Mouse (Mus musculus) frontal cortex, adult 2 months (tissue): ENCODE data around the gene Ankfn1. TPM values are rescaled to one million over a fixed set of nuclear protein-coding genes. Genes with fewer than 3 reads are reported as not detected.
A peak's percentile ranks its signal among the peaks of the same experiment; 100 is the strongest.

Experiments
- DNase-seq, 2 experiments: peaks; one replicate each; pipeline ENCODE4 v3.0.0; 2022; ENCODE audit warnings: low spot score in 1 of 2; ENCODE audit errors: extremely low spot score in 1 of 2
- polyA plus RNA-seq: library from polyadenylated mRNA; depleted of rRNA; stranded (reverse); fragments of >200 nt; gene quantifications from 2 replicates; pipeline ENCODE4 v1.2.3, GENCODE M21; 2012; rRNA removed

The Ankfn1 gene
- 5.4 and 5.5 TPM in 2 replicates for polyA plus RNA-seq

DNA sequence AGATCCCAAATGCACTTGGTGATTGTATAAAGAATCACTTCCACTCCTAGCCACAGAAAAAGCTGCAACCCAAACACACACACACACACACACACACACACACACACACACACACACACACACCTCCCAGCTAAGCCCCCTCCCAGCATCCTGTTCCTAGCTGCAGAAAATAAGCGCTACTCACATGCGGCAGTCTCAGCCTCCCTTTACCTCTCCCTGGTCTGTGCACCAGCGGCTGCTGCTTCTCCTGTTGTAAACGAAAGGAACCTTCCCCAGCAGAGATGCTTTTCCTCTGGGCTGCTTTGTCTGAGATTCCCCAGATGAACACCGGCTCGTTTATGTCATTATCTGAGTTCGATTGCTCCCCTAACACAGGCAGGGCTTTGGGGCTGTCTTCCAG lies at the start of gene Ankfn1:
Ankfn1 (minus strand) TSS at position 223 of the 400 bp plus-strand sequence.
- DNase-seq = no peak

DNA sequence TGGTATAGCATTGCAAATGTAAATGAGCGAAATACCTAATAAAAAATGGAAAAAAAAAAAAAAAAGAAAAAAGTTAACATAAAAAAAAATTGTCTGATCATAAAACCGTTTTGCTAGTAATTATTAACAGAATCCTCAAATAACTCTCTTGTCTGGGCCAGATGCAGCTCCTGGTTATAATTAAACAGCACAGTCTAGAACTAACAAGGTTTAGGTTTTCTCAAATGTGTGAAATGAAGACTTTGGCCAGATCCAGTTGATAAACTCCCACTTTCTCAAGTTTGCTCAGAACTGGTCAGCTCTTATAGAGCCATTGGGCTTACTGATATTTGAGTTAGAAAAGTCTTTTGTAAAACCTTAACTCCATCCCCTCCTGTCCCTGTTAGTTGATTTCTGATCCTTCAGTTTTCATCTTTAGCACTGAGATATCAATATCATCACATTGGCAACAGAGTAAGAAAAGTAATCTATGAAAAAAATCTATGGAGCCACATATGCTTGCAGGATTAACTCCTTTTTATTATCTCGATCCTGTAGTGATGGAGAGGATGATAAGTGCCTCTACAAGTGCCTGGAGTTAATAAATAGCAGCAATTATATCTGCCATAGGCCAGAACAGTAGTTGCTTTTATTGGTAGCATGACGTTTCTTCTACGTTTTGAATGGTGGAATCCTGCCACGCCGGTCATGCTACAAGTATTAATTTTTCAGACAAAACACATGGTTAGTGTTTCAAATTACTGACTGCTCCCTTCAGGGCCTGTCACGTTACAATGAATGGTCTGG lies 46.4 kb upstream of the Ankfn1 start:
- no peak for DNase-seq

DNA sequence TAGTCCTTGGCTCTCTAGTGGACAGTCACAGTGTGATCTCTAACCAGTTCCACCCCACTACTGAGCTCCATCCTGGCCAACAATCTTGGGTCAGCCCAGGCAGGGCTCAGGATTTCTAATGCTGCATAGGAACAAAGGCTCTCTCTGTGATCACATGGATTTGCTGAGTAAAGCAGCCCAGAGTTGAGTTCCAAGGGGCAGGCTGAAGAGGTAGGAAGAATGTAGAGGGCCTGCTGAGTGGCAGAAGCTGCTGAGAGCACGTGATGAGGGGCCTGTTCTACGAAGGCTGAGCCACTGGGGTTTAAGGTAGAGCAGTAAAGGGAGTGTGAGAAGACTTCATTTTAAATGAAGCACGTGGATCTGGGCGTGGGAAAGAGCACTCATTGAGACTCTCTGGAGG lies 41.1 kb upstream of the Ankfn1 start:
- DNase-seq = no peak

DNA sequence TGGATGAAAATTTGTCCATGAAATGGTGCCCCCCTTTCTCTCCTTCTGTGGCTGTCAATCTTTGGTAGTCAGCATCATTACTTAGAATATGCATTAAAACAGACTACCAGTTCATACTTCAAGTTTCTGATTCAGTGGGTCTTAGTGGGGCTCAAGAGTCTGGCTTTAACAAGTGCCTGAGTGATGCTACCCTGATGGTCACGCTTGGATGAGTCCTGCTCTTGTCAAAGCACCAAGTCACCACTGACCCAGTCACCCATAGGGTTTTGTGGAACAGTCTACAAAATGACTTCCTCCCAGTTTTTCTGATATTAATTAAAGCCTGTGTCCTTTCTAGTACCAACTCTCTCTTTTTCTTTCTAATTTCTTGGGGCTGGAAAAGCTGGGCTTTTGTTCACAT lies 34.0 kb upstream of the Ankfn1 start:
- no peak for DNase-seq

DNA sequence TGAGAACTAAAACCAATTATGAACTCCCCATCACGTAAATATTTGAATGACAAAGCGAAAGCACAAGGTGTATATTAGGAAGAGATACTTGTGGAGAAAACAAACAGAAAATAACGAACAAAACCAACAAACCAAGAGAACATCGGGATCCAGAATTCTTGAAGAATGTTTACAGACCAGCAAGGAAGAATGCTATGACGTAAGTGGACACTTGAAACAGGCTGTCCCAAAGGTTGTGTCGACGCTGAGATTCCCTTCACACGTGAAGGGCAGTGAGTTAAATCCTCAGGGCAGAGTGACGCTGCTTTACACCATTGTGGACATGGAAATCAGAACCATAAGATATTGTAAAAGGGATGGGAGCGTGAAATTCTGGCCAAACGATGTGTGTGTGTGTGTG lies 30.5 kb upstream of the Ankfn1 start:
- DNase-seq = no peak

DNA sequence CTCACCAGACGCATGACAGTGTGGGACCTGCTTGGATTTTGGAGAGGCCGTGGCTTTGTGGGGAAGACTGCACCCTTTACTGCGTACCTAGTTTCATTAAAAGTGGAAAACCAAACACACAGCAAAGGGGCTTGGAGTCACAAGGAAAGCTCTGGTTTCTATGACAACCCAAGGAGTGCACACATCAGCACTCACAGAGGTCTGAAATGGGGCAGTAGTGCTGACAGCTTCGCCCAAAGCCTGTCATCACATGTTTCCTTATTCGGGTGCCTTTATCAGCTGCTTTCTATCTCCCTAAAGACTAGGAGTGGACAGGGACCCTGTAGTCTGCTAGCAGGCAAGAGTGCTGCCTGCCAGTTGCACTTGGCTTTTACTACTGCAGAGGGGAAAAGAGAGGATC lies 27.4 kb upstream of the Ankfn1 start:
- DNase-seq = no peak

DNA sequence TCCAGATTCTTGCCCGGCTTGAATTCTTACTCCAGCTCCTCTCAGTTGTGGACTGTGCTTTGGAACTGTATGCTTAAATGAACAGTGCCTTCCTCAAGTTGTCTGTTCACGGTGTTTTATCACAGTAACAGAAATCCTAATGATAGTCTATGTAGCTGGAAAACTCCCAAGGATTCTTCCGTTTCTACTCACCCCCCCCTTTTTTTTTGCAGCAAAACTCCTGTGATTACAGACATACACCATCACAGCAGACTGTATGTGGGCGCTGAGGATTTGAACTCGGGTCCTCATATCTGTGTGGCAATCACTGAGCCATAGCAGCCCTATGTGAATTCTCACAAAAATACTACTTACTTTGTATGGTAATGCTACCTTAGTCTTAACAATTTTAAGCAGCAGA lies 26.5 kb upstream of the Ankfn1 start:
- DNase-seq = no peak

DNA sequence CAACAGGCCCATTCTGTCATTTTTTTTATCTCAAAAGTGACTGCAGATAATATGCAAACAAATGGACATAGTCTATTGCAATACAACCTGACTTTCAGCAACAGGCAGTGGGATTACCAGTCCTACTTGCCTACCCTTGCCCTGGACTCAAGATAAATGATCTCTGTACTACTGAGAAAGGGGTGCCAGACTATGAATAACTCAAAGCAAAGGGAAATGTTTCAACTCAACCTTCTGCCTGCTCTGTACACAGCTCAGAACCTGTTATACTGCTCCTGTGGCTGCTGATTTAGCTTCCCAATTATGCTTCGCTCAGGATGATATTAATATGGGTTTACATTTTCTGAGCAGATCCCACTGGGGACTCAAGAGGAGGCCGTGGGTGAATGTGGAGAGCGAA lies 15.3 kb upstream of the Ankfn1 start:
- no peak for DNase-seq

DNA sequence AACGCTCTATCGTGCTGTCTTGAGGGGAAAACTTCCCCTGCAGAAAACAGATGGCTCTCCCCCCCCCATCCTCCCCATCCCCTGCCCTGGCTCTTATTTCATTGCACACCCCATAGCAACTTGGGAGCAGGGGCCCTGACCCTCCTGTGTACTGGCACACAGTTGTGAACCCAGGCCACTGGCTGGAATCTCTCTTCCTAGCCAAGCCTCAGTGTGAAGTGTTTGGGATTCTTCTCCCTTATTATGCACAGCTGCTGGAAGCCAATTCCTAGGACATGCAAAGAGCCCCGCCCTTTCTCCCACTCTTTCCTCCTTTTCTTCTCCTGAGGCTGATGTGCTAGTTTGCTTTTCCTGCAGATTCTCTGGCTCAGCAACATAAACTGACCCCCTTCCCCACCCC lies 1.4 kb downstream of the Ankfn1 start:
- DNase-seq = no peak

DNA sequence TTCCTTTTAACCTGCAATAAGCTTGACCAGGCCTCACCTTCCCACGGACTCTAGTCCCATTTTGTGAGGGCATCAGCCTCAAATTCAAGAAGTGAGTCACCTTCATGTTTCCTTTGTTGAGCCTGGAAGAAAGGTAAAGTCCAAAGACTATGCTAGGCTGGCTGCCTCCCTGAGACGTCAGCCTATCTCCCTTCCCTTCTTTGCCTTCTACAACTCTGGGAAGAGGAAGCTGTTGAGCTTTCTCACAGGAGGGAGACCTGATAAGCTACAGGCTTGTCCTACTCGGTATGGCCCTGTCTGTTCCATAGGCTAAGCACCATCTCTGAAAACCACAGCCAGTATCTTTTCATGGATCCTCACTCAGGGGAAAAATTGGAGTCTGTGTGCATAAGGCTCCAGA lies 2.5 kb downstream of the Ankfn1 start:
- DNase-seq = no peak

DNA sequence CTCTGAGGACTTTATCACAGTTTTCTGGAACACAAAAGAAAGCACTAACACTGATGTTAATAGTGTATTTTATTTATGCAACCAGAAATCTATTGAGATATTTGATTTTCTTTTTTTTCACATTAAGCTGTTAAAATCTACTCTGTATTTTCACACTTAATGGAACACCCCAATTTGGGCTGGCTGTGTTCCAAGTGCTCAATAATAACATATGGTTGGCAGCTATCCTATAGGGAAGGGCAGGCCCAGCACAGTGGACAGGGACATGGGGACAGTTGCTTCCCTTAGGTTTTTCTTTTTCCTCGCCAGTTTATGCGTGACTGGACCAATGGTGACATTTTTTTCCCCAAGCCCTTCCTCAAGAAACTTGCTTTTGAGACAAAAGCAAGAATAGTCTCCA lies 4.5 kb downstream of the Ankfn1 start:
- no peak for DNase-seq

DNA sequence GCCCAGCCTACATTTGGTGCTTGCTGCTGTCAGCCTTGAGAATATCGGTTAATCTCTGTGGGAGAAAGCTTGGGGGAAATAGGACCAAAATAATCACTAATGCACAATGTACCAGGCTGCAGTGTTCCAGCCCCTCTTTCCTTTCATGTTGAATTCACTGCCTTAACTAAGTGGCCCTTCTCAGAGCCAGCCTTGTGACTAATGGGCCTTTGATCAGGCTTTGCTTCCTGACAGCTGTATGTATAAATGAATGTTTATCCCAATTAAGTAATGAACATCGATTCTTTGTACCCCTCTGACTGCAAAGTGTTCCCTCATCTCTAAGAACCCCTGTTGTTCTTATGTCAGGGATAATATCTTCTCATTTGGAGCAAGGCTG lies 11.7 kb downstream of the Ankfn1 start:
- DNase-seq = no peak

DNA sequence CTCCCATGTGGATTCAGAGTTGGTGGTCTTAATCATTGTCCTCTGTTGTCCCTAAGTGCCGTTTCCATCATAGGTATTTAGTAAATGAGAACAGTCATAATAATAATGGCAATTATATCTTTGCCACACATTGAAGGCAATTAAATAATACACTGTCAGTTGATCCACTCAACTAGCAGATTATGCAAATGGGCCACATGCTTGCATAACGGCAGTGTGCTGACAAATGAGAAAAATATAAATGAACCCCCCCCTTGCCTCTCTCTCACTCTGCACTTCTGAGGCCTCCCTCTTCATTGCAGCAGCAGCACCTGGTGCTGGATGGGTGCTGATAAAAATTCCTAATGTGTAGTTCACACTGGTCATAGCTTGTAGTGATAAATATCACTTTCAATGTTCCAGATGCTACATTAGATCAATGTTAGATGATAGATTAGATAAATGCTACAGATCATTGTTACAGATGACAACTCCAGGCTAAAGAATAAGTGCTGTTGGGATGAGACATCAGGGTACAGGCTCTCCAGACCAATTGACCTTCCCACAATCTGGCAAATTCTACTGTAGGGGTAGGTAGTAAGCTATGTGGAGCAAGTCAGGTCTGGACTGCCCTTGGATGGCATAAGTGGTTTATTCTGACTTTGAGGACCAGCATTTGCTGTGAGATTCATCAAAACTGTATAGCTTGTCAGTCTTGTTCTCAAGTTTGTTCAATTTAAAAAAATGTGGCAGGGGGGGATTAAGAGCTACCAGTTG lies 12.3 kb downstream of the Ankfn1 start:
- no peak for DNase-seq

DNA sequence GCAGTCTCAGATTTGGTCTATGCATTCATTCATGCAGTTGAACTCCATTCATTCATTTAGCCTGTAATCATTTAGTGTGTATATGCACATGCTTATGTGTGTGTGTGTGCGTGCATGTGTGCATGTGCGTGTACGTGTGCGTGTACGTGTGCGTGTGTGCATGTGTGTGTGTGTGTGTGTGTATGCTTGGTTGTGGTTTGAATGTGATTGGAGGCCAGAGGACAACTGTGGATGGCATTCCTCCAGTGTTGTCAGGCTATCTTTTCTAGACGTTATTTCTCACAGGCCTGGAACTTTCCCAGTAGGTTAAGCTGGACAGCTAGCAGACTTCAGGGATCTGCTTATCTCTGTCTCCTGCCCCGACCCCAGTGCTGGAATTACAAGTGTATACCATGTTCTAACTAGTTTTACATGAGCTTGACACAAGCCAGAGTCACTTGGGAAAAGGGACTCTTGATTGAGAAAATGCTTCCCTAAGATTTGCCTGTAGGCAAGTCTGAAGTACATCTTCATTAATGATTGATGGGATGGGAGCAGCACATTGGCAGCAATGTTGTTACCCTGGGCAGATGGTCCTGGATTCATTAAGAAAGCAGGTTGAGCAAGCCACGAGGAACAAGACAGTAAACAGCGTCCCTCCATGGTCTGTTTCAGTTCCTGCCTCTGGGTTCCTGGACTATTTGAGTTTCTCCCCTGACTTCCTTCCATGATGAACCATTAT lies 43.3 kb downstream of the Ankfn1 start:
- DNase-seq = no peak

DNA sequence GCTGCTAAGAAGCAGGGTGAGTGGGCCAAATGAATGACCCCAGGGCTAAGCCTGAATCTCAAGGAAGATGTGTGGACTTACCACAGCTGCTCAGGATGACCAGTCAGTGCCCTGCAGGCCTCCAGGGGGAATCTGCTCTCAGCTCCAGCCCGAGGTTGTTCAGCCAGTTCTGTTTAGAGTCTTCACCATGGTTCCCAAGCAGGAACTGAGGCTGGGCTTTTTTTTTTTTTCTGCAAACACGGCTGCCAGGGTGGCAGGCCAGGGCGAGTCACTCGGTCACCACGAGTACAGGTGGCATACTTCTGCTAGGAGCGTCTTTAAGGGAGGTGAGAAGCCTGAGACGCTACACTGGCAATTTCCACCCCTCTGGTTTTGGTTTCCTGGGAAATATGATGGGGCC lies 43.9 kb downstream of the Ankfn1 start:
- no peak for DNase-seq

DNA sequence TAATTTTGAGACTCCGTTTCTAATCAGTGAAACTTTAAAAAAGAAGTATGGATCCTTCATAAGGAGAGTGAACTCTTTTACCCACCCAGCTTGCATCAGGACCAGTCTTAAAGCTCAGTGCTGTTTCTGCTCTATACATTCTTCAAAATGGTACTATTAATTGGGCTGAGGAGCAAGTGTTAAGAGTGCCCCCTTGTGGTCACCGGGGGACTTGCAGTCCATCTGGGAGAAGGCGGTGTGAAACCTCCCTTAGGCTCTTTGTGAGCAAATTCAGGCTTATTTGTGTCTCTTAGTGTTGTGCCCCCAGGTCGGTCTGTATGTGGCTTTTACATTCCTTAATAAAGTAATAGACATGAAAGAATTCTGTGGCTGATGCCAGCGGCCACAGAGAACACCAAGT lies 56.6 kb downstream of the Ankfn1 start:
- peak; percentile 64 to 90 for DNase-seq

DNA sequence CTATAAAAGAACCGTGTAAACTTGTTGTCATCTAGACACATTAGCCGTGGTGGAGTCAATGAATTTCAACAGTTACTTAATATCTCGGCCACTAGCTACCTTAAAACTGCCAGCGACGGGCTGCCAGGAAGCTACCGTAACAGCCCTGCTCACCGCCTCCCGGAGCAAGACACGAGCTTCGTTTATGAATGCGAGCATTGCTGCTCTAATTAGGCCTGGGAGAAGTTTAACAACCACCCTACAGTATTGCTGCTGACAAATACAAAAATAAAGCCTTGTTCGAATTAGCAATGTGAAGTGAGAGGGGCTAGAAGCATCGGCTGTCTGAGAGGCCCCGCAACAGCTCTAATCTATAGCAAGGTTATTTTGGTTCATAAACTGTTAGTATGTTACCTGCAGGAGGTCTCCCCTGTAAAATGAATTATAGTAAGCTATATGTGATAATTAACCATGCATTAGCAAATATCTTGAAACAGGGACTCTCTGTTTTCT lies 58.9 kb downstream of the Ankfn1 start:
- DNase-seq = no peak

DNA sequence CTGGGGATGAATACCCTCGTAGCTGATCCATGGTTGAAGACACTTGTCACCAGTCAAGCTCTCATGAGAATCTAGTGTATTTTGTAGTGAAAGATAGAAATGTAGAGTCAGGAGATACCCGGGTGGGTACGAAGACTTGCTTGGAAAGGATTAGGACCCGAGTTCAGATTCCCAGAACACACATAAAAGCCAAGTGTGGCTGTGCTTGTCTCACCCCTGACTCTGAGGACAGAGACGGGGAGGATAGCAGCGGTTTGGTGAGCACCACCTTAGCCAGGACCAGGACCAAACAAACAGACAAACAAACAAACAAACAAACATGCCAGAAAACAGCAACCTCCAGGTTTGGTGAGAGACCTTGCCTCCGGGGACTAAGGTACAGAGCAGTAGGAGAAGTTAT lies 61.1 kb downstream of the Ankfn1 start:
- DNase-seq = no peak

DNA sequence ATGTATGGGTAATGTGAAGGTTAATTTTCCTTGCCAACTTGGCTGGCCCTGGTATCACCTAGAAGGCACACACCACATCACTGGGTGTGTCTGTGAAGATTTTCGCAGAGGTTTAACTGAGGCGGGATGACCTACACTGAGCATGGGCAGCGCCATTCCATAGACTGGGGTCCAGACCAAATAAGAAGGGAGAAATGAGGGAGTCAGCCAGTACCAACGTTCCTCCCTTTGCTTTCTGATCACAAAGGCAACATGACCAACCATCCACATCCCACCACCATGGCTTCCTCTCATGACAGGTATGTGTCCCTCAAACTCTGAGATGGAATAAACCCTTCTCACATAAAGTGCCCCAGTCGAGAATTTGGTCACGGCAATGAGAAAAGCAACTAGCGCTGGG lies 68.9 kb downstream of the Ankfn1 start:
- no peak for DNase-seq

DNA sequence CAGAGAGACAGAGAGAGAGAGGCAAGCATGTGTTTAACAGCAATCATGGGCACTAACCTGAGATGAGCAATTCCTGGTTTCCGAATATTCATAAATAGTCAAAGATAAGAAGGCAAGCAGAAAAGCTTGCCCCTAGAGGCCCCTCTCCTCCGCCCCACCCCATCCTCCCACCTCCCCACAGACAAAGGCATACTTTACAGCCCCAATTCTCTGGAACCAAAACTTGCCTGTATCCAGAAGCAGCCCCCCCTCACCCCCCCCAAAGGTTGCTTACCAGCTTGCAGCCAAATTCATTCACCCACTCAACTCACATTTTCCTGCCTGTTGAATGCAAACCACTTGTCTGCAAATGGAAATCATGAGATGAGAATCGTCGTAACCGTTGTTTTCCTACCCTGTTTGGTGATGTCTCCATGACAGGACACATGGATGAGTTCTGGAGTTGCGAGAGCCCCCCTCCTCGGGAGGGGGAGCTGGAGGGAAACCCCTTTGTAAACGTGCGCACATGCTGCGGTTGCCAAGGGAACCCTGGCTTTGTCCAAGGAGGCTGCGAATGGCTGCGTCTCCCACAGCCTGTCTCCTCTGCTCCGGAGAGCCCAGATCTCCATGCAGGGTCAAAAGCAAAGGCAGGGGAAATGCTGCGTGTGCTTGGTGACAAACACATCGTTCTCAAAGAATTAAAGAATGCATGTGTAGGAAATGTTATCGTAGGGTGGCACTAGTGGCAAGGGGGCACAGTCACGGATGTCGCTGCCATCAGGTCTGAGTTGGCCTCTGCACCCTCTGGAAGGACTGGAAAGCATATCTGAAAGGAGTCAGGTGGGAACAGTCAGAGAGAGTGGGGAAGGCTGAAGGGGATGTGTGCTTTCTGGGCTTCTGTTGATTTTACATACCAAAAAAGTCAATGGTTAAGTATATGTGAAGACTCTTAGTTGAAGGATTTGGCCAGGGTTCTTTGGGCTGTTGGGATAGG lies 80.7 kb downstream of the Ankfn1 start:
- peak in 1 of 2 experiments; percentile 14 for DNase-seq
